Comparison of ENCODE assay signal across 18 mouse cellular contexts in genomic region chr16:93219731-93220130, GRCm38 (mm10).
"Had no signal": no experiment of that assay in that cellular context is flagged by ENCODE, and none has a peak within 500 bp of the region (broad histone marks: within the 10 kb centered on the region; RNA-seq: fewer than 3 reads in every experiment).

No protein-coding gene starts in this region.

- H3K4me3 ChIP-seq: limb, embryonic 15.5 days; megakaryocyte, embryonic 14.5 days; midbrain, embryonic 12.5 days; stomach, embryonic 15.5 days had no signal

- H3K4me2 ChIP-seq: limb, embryonic 15.5 days; midbrain, embryonic 12.5 days; stomach, embryonic 15.5 days had no signal

- H3K9me3 ChIP-seq: limb, embryonic 15.5 days; megakaryocyte, embryonic 14.5 days; midbrain, embryonic 12.5 days; stomach, embryonic 15.5 days had no signal

- H3K27me3 ChIP-seq: megakaryocyte, embryonic 14.5 days; stomach, embryonic 15.5 days had no signal

- H3K9ac ChIP-seq: limb, embryonic 15.5 days; midbrain, embryonic 12.5 days; stomach, embryonic 15.5 days had no signal

- ATAC-seq: inflammation-experienced regulatory T-cells, adult 6 months; intestine, postnatal 0 days; lung, postnatal 0 days had no signal

- H3K27ac ChIP-seq: kidney, postnatal 0 days; limb, embryonic 15.5 days; midbrain, embryonic 12.5 days; stomach, embryonic 15.5 days had no signal

- DNase-seq: kidney, adult 8-10 months; kidney, postnatal 36 days; layer of hippocampus, adult 9-11 months; layer of hippocampus, postnatal 36 days; lung, adult 2 months; lung, postnatal 36 days; right cerebral cortex, postnatal 4 days; spleen, adult 18-20 months; thymus, adult 2 months; thymus, postnatal 36 days had no signal

- H3K36me3 ChIP-seq: limb, embryonic 15.5 days; midbrain, embryonic 12.5 days; stomach, embryonic 15.5 days had no signal

- H3K4me1 ChIP-seq: limb, embryonic 15.5 days; stomach, embryonic 15.5 days had no signal
